Mouse (Mus musculus) hindbrain, postnatal 0 days (tissue): ENCODE data around the gene Ccnb1. TPM values are rescaled to one million over a fixed set of nuclear protein-coding genes. Genes with fewer than 3 reads are reported as not detected.

ENCODE experiments used
- ATAC-seq: fragments of 200-750 bp; cut with Nextera tagmentation; 2 replicates; pipeline ENCODE4 v1.8.0; 2017; ENCODE audit warnings: mild to moderate bottlenecking, moderate TSS enrichment, moderate library complexity
- DNase-seq: peaks from one replicate; pipeline ENCODE4 v3.0.0-alpha.2; 2015; ENCODE audit warnings: low spot score
- H3K27ac ChIP-seq: fragments of 300-500 bp; sonication (generic); 2 replicates; pipeline ENCODE4 v1.5.1; 2014; ENCODE audit warnings: mild to moderate bottlenecking
- H3K27me3 ChIP-seq: fragments of 300-500 bp; sonication (generic); 2 replicates; pipeline ENCODE4 v1.6.1; 2014; ENCODE audit warnings: low read length, mixed read lengths; ENCODE audit not compliant: insufficient read depth
- H3K36me3 ChIP-seq: fragments of 300-500 bp; sonication (generic); 2 replicates; pipeline ENCODE4 v1.6.1; 2014; ENCODE audit warnings: low read length, mixed read lengths; ENCODE audit not compliant: insufficient read depth
- H3K4me1 ChIP-seq: fragments of 300-500 bp; sonication (generic); 2 replicates; pipeline ENCODE4 v1.6.1; 2014; ENCODE audit warnings: antibody characterized with exemption, low read length, mixed read lengths; ENCODE audit not compliant: insufficient read depth
- H3K4me2 ChIP-seq: fragments of 300-500 bp; sonication (generic); 2 replicates; pipeline ENCODE4 v1.6.1; 2014; ENCODE audit warnings: low read depth, mild to moderate bottlenecking, low read length, moderate library complexity, mixed read lengths
- H3K4me3 ChIP-seq: fragments of 300-500 bp; sonication (generic); 2 replicates; pipeline ENCODE4 v1.5.1; 2014; ENCODE audit warnings: low read length
- H3K9ac ChIP-seq: fragments of 300-500 bp; sonication (generic); replicated peaks from 2 replicates; pipeline ENCODE4 v1.6.1; 2014; ENCODE audit warnings: mild to moderate bottlenecking, low read length, moderate library complexity, mixed read lengths
- H3K9me3 ChIP-seq: fragments of 300-500 bp; sonication (generic); 2 replicates; pipeline ENCODE4 v1.6.1; 2016; ENCODE audit warnings: low read length, mixed read lengths
- CTCF ChIP-seq: IDR thresholded peaks from 2 replicates; pipeline ENCODE4 v1.5.1; 2016; ENCODE audit warnings: antibody characterized with exemption, control low read depth, low read depth
- WGBS: fragments of 180-500 bp; shearing (Covaris S2); extraction: QIAGEN DNeasy Blood & Tissue Kit; methylation state at CpG from one replicate; pipeline ENCODE4 v1.1.7; 2014; 5-methylcytosine and 5-hydroxymethylcytosine counted together
- polyA plus RNA-seq: library from polyadenylated mRNA; unstranded; fragments of >200 nt; fragmentation: Nextera tagmentation; extraction: Ambion mirVana; gene quantifications from 2 replicates; pipeline ENCODE4 v1.2.1, GENCODE M21; 2015
- total RNA-seq: library from RNA; depleted of rRNA; stranded (reverse); fragments of >200 nt; gene quantifications from 2 replicates; pipeline ENCODE4 v1.2.3, GENCODE M21; 2014

The Ccnb1 gene
- total and polyA plus RNA-seq, 2 experiments from 2014 or later: 34.4 to 37.6 TPM

DNA sequence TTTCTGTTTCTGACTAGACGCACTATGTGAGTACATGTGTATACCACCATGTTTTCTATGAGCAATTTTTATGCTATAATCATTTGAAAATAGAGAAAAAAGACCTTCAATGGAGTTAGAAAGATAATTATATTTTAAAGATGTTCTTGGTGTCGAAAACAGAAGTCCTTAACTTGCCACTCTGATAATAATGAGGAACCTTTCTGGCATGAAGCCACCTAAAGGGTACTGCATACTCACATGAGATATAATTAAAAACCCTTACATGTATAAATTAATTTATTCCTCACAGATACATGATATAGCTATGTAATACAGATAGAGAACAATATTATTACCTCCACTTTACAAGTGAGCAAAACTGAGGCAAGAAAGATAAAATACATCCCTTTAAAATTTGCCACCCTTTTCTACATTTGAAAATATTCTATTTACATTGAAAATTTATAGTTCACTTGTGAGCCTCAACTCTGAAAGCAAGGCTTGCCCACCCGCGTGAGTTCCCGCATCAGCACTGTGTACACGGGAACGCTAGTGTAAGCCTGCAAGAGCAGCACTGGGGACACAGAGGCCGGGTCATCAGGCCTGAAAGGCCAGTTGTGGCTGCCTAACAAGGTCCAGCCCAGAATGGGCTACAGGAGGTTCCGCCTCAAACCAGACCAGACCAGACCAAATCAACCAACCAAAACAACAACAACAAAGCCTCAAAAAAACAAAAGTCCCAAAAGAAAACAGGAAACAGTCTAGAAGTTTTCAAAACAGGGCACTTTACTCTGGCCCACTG is 39.4 kb upstream of the Ccnb1 start:
- no peak overlapping the region for H3K4me2 ChIP-seq
- H3K27ac ChIP-seq: no peak overlapping the region
- ATAC-seq: no peak
- H3K4me1 ChIP-seq: no peaks in the 10 kb centered on the region
- H3K36me3 ChIP-seq: peaks cover 18% of the 10 kb centered on the region
- no peaks in the 10 kb centered on the region for H3K9me3 ChIP-seq
- no peak overlapping the region for H3K4me3 ChIP-seq
- TF ChIP-seq CTCF: no peak
- DNase-seq: no peak
- no peaks in the 10 kb centered on the region for H3K27me3 ChIP-seq
- WGBS: 86% methylated on average over 9 of the region's 9 CpGs
- no peak overlapping the region for H3K9ac ChIP-seq

DNA sequence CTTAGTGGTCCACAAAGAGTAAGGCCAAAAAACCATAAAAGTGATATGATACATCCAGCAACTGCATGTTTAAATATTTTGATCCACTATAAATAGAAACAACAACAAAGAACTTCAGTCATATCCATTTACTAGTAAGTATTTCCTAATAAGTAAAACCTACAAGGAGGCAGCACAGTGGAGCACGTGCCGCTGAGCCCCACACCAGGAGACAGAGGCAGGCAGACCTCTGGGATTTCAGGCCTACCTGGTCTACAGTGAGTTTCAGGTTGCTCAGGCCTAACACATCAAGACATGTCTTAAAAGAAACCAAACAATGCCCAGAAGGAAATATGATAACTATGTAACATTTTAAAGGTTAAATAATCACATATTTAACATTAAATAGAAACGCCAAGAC is 38.5 kb upstream of the Ccnb1 start:
- no peak for DNase-seq
- no peaks in the 10 kb centered on the region for H3K27me3 ChIP-seq
- no peak overlapping the region for H3K9ac ChIP-seq
- ATAC-seq: no peak
- H3K36me3 ChIP-seq: peaks cover 24% of the 10 kb centered on the region
- H3K4me2 ChIP-seq: no peak overlapping the region
- no peak overlapping the region for H3K27ac ChIP-seq
- H3K4me3 ChIP-seq: no peak overlapping the region
- H3K4me1 ChIP-seq: no peaks in the 10 kb centered on the region
- H3K9me3 ChIP-seq: no peaks in the 10 kb centered on the region
- 93% methylated on average over 3 of the region's 3 CpGs for WGBS
- no peak for TF ChIP-seq CTCF

DNA sequence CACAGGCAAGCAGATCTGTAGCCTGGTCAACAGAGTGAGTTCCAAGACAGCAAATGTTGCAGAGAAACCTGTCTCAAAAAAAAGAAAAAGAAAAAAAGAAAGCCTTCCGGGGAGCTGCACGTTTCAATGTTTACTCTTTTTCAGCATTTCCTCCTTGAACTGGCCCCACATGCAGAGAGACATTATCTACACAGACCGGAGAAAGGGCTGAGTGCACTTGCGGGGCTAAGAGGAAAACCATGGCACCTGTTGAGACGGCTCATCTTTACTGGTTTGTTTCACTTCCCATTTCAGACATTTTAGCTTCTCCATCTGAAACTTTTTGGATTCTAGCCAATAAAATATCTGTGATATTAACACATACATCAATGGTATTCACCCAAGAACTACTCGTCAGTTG is 37.9 kb upstream of the Ccnb1 start:
- no peak overlapping the region for H3K4me3 ChIP-seq
- H3K4me2 ChIP-seq: no peak overlapping the region
- no peak for TF ChIP-seq CTCF
- no peak for DNase-seq
- no peak overlapping the region for H3K27ac ChIP-seq
- no peaks in the 10 kb centered on the region for H3K27me3 ChIP-seq
- H3K4me1 ChIP-seq: no peaks in the 10 kb centered on the region
- no peak for ATAC-seq
- WGBS: 87% methylated on average over 6 of the region's 6 CpGs
- peaks cover 27% of the 10 kb centered on the region for H3K36me3 ChIP-seq
- H3K9me3 ChIP-seq: no peaks in the 10 kb centered on the region
- no peak overlapping the region for H3K9ac ChIP-seq

- no peak for ATAC-seq
- no peak overlapping the region for H3K9ac ChIP-seq
- no peak overlapping the region for H3K4me2 ChIP-seq
- no peak for TF ChIP-seq CTCF
- peaks cover 29% of the 10 kb centered on the region for H3K36me3 ChIP-seq
- no peaks in the 10 kb centered on the region for H3K4me1 ChIP-seq
- DNase-seq: no peak
- no peaks in the 10 kb centered on the region for H3K9me3 ChIP-seq
- no peaks in the 10 kb centered on the region for H3K27me3 ChIP-seq
- no peak overlapping the region for H3K4me3 ChIP-seq
- no peak overlapping the region for H3K27ac ChIP-seq
- WGBS: 96% methylated on average over 3 of the region's 3 CpGs
These were observed 37.5 kb upstream of the Ccnb1 start for GRCm38 (mm10) chr13:100823863-100824262.

- WGBS: 93% methylated on average over 6 of the region's 6 CpGs
- Histone ChIP-seq H3K9ac (no peak overlapping the region), H3K9me3 (no peaks in the 10 kb centered on the region), H3K4me2 (no peak overlapping the region), H3K36me3 (peaks cover 33% of the 10 kb centered on the region), H3K27ac (no peak overlapping the region), H3K4me1 (no peaks in the 10 kb centered on the region), H3K4me3 (no peak overlapping the region), H3K27me3 (no peaks in the 10 kb centered on the region)
- ATAC-seq (no peak), DNase-seq (no peak)
- no peak for TF ChIP-seq CTCF
These were observed 28.1 kb upstream of the Ccnb1 start for GRCm38 (mm10) chr13:100814451-100814850.

GRCm38 (mm10) chr13:100805776-100806175 is 19.4 kb upstream of the Ccnb1 start:
- 95% methylated on average over 3 of the region's 3 CpGs for WGBS
- no peak for TF ChIP-seq CTCF

GRCm38 (mm10) chr13:100797171-100797570 is 10.8 kb upstream of the Ccnb1 start:
- H3K9ac ChIP-seq: no peak overlapping the region
- no peak for TF ChIP-seq CTCF
- ATAC-seq (no peak), DNase-seq (no peak)
- H3K4me2 ChIP-seq: no peak overlapping the region
- 91% methylated on average over 6 of the region's 6 CpGs for WGBS
- no peak overlapping the region for H3K27ac ChIP-seq
- no peaks in the 10 kb centered on the region for H3K36me3 ChIP-seq
- no peak overlapping the region for H3K4me3 ChIP-seq
- H3K27me3 ChIP-seq: no peaks in the 10 kb centered on the region
- H3K4me1 ChIP-seq: no peaks in the 10 kb centered on the region
- H3K9me3 ChIP-seq: no peaks in the 10 kb centered on the region

More at GRCm38 (mm10) chr13:100805776-100806175, 19.4 kb upstream of the Ccnb1 start:
- no peak overlapping the region for H3K4me3 ChIP-seq
- H3K27me3 ChIP-seq: no peaks in the 10 kb centered on the region
- DNase-seq: no peak
- peaks cover 40% of the 10 kb centered on the region for H3K36me3 ChIP-seq
- no peak overlapping the region for H3K4me2 ChIP-seq
- no peaks in the 10 kb centered on the region for H3K4me1 ChIP-seq
- no peaks in the 10 kb centered on the region for H3K9me3 ChIP-seq
- H3K9ac ChIP-seq: no peak overlapping the region
- no peak overlapping the region for H3K27ac ChIP-seq
- ATAC-seq: no peak
